Mouse (Mus musculus) intestine, embryonic 15.5 days (tissue): ENCODE measurements around the gene Tulp3. TPM values are rescaled to one million over a fixed set of nuclear protein-coding genes. Genes with fewer than 3 reads are reported as not detected.

Experiments
- ATAC-seq: fragments of 200-750 bp; cut with Nextera tagmentation; 2 replicates; pipeline ENCODE4 v1.8.0; 2017; ENCODE audit warnings: moderate TSS enrichment, moderate library complexity
- H3K27ac ChIP-seq: fragments of 300-500 bp; sonication (generic); 2 replicates; pipeline ENCODE4 v1.5.1; 2015; ENCODE audit warnings: mild to moderate bottlenecking, inconsistent platforms
- H3K27me3 ChIP-seq: fragments of 300-500 bp; sonication (generic); replicated peaks from 2 replicates; pipeline ENCODE4 v1.6.1; 2015; ENCODE audit warnings: inconsistent platforms
- H3K36me3 ChIP-seq: fragments of 300-500 bp; sonication (generic); 2 replicates; pipeline ENCODE4 v1.6.1; 2015; ENCODE audit warnings: inconsistent platforms
- H3K4me1 ChIP-seq: fragments of 300-500 bp; sonication (generic); replicated peaks from 2 replicates; pipeline ENCODE4 v1.6.1; 2015; ENCODE audit warnings: inconsistent platforms
- H3K4me2 ChIP-seq: fragments of 300-500 bp; sonication (generic); replicated peaks from 2 replicates; pipeline ENCODE4 v1.6.1; 2015; ENCODE audit warnings: mild to moderate bottlenecking, inconsistent platforms
- H3K4me3 ChIP-seq: fragments of 300-500 bp; sonication (generic); replicated peaks from 2 replicates; pipeline ENCODE4 v1.5.1; 2015; ENCODE audit warnings: inconsistent platforms
- H3K9ac ChIP-seq: fragments of 300-500 bp; sonication (generic); 2 replicates; pipeline ENCODE4 v1.6.1; 2015; ENCODE audit warnings: inconsistent platforms
- H3K9me3 ChIP-seq: fragments of 300-500 bp; sonication (generic); 2 replicates; pipeline ENCODE4 v1.6.1; 2016; ENCODE audit warnings: inconsistent platforms
- whole genome bisulfite sequencing: fragments of 180-500 bp; shearing (Covaris S2); methylation state at CpG from one replicate; pipeline ENCODE4 v1.1.7; 2015; 5-methylcytosine and 5-hydroxymethylcytosine counted together
- polyA plus RNA-seq: library from polyadenylated mRNA; unstranded; fragments of >200 nt; fragmentation: Nextera tagmentation; extraction: Ambion mirVana; gene quantifications from 2 replicates; pipeline ENCODE4 v1.2.1, GENCODE M21; 2015

The Tulp3 gene
- polyA plus RNA-seq, 1 experiment from 2014 or later: 11.9 TPM

DNA sequence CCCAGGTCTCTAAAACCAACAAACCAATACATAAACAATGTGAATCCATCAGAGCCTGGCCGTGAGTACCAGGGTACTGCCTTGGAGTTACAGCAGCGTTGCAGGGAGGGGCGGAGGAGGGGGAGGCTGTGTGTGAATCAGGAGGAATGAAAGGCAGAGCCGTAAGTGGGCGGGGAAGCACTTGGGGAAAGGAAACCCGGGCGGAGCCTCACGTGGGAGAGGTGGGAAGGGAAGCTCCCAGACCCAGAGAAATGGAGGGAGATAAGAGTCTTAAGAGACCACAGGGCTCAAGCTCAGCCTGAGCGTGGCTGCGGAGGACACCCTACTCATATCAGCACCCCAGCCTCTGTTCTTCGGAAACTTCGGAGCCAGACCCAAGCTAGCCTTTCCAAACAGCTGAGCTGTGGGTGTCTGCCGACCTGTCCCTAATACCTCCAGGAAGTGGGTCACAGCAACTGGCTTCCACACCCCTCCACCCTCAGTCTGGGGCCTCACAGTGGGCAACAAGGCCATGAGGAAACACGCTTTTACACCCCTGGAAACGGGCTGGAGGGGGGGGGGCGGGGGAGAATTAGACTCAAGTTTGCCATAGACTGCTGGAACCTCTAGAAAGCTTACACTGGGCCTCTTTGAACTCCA is 69.7 kb downstream of the Tulp3 start:
- H3K27me3 ChIP-seq: no peaks in the 10 kb centered on the region
- no peaks in the 10 kb centered on the region for H3K36me3 ChIP-seq
- no peaks in the 10 kb centered on the region for H3K9me3 ChIP-seq
- H3K4me3 ChIP-seq: peak overlapping the region; percentile 30
- H3K9ac ChIP-seq: 0 out of 2 replicates have a peak overlapping the region, but pooled peaks have one; percentile 41
- peak overlapping the region; percentile 68 for H3K4me2 ChIP-seq
- peaks cover 14% of the 10 kb centered on the region; the same call in 1 of the 2 replicates for H3K4me1 ChIP-seq
- H3K27ac ChIP-seq: peak overlapping the region; percentile 68
- peak; percentile 89 for ATAC-seq
- 5% methylated on average over 16 of the region's 16 CpGs for WGBS

DNA sequence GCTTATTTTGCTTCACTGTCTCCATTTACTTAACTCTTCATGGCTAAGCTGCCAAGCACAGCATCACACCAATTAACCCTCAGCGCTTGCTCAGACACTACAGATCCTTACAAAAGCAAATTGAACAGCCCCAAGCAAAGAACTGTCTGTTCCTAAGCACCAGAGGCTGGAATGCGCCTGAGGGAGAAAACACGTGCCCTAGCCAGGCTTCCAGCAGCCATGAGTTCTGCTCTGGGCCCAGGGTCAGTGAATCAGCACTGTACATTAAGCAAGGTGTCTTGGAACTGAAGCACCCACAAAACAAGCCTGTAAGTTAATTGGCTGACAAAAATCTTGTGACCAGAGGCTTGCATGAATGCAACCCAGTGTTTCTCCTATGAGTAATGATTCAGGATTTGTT is 73.5 kb downstream of the Tulp3 start:
- no peaks in the 10 kb centered on the region for H3K27me3 ChIP-seq
- WGBS: 62% methylated on average over 3 of the region's 3 CpGs

GRCm38 (mm10) chr6:128280472-128281145 is 75.0 kb downstream of the Tulp3 start:
- 0 out of 2 replicates have a peak overlapping the region, but pooled peaks have one; percentile 11 for H3K4me2 ChIP-seq
- no peak overlapping the region for H3K4me3 ChIP-seq
- H3K9me3 ChIP-seq: no peaks in the 10 kb centered on the region
- H3K27ac ChIP-seq: no peak overlapping the region
- H3K36me3 ChIP-seq: no peaks in the 10 kb centered on the region
- no peak overlapping the region for H3K9ac ChIP-seq
- peaks cover 21% of the 10 kb centered on the region; the same call in 1 of the 2 replicates for H3K4me1 ChIP-seq
- 42% methylated on average over 14 of the region's 14 CpGs for WGBS
- no peaks in the 10 kb centered on the region for H3K27me3 ChIP-seq
- peak; percentile 29; the same call in 1 of the 2 replicates for ATAC-seq

More for the DNA sequence above, 73.5 kb downstream of the Tulp3 start:
- Histone ChIP-seq H3K9me3 (no peaks in the 10 kb centered on the region), H3K4me2 (no peak overlapping the region), H3K9ac (no peak overlapping the region), H3K36me3 (no peaks in the 10 kb centered on the region), H3K4me3 (no peak overlapping the region), H3K27ac (no peak overlapping the region), H3K4me1 (peaks cover 29% of the 10 kb centered on the region; the same call in 1 of the 2 replicates)
- ATAC-seq: no peak

- Histone ChIP-seq H3K9ac (no peak overlapping the region), H3K27ac (no peak overlapping the region), H3K27me3 (no peaks in the 10 kb centered on the region), H3K4me1 (peaks cover 23% of the 10 kb centered on the region; the same call in 1 of the 2 replicates), H3K4me3 (no peak overlapping the region), H3K36me3 (no peaks in the 10 kb centered on the region), H3K9me3 (no peaks in the 10 kb centered on the region), H3K4me2 (no peak overlapping the region)
- 34% methylated on average over 5 of the region's 5 CpGs for WGBS
- ATAC-seq: no peak
Measured at GRCm38 (mm10) chr6:128279608-128280007, 76.0 kb downstream of the Tulp3 start.

GRCm38 (mm10) chr6:128279099-128279498 is 76.6 kb downstream of the Tulp3 start:
- H3K9ac ChIP-seq: no peak overlapping the region
- no peaks in the 10 kb centered on the region for H3K36me3 ChIP-seq
- 66% methylated on average over 4 of the region's 4 CpGs for WGBS
- no peak overlapping the region for H3K27ac ChIP-seq
- H3K9me3 ChIP-seq: no peaks in the 10 kb centered on the region
- no peak overlapping the region for H3K4me2 ChIP-seq
- no peaks in the 10 kb centered on the region for H3K27me3 ChIP-seq
- H3K4me3 ChIP-seq: no peak overlapping the region
- H3K4me1 ChIP-seq: peaks cover 23% of the 10 kb centered on the region; the same call in 1 of the 2 replicates
- no peak for ATAC-seq

- H3K36me3 ChIP-seq: no peaks in the 10 kb centered on the region
- no peaks in the 10 kb centered on the region for H3K9me3 ChIP-seq
- 70% methylated on average over 11 of the region's 11 CpGs for WGBS
- H3K4me1 ChIP-seq: peaks cover 23% of the 10 kb centered on the region; the same call in 1 of the 2 replicates
- H3K9ac ChIP-seq: no peak overlapping the region
- no peak overlapping the region for H3K4me2 ChIP-seq
- H3K27me3 ChIP-seq: no peaks in the 10 kb centered on the region
- no peak overlapping the region for H3K4me3 ChIP-seq
- peak; percentile 46 for ATAC-seq
- H3K27ac ChIP-seq: peak overlapping the region; percentile 29; the same call in 1 of the 2 replicates
Measured at GRCm38 (mm10) chr6:128277132-128278085, 78.2 kb downstream of the Tulp3 start.

- H3K4me2 ChIP-seq: no peak overlapping the region
- ATAC-seq: no peak
- H3K36me3 ChIP-seq: no peaks in the 10 kb centered on the region
- H3K9me3 ChIP-seq: no peaks in the 10 kb centered on the region
- H3K9ac ChIP-seq: no peak overlapping the region
- WGBS: 91% methylated on average over 6 of the region's 6 CpGs
- H3K27me3 ChIP-seq: no peaks in the 10 kb centered on the region
- H3K4me3 ChIP-seq: no peak overlapping the region
- peaks cover 23% of the 10 kb centered on the region; the same call in 1 of the 2 replicates for H3K4me1 ChIP-seq
- H3K27ac ChIP-seq: no peak overlapping the region
Measured at GRCm38 (mm10) chr6:128276349-128276748, 79.3 kb downstream of the Tulp3 start.

DNA sequence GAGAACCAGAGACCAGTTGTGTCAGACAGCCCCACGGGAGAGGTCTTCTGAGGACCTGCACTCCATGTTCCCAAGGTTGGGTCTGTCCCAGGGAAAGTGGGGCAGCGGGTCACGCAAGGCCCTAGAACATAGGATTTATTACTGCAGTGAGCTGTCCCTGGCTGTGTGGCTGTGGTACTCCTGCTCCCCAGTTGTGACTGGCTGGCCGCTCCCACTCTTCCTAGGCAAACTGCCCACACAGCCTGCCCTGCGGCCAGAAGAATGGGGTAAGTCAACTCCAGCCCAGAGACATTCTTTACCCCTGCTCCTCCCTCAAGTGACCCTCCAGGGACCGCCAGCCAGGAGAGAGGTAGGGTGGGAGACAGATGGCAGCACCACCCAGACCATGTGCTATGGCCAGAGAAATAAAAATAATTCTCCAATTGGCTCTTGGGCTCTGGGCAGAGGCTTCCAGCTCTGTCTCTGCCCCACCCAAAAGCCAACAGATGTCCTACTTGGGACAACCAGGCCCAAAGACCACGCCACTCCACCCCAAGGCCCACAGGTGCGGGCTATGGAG is 80.1 kb downstream of the Tulp3 start:
- Histone ChIP-seq H3K4me1 (peaks cover 19% of the 10 kb centered on the region; the same call in 1 of the 2 replicates), H3K36me3 (no peaks in the 10 kb centered on the region), H3K9ac (no peak overlapping the region), H3K4me2 (no peak overlapping the region), H3K9me3 (no peaks in the 10 kb centered on the region), H3K27ac (no peak overlapping the region), H3K27me3 (no peaks in the 10 kb centered on the region), H3K4me3 (no peak overlapping the region)
- WGBS: 79% methylated on average over 8 of the region's 8 CpGs
- ATAC-seq: no peak

DNA sequence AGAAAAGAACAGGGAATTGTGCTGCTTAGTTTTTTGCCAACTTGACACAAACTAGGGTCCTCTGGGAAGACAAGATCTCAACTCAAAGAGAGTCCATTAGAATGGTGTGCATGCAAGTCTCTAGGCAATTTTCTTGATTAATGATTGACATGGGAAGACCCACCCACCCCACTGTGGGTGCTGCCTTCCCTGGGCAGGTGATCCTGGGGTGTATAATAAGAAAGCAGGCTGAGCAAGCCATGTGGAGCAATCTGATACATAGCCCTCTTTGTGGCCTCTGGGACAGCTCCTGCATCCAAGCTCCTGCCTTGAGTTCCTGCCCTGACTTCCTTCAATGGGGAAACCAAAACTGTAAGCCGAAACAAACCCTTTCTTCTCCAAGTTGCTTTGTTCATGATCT is 82.1 kb downstream of the Tulp3 start:
- no peaks in the 10 kb centered on the region for H3K27me3 ChIP-seq
- H3K4me3 ChIP-seq: no peak overlapping the region
- WGBS: 82% methylated on average over 1 of the region's 1 CpGs
- no peak overlapping the region for H3K4me2 ChIP-seq
- ATAC-seq: peak; percentile 62
- no peaks in the 10 kb centered on the region for H3K36me3 ChIP-seq
- peaks cover 14% of the 10 kb centered on the region; the same call in 1 of the 2 replicates for H3K4me1 ChIP-seq
- no peak overlapping the region for H3K9ac ChIP-seq
- no peaks in the 10 kb centered on the region for H3K9me3 ChIP-seq
- no peak overlapping the region for H3K27ac ChIP-seq

DNA sequence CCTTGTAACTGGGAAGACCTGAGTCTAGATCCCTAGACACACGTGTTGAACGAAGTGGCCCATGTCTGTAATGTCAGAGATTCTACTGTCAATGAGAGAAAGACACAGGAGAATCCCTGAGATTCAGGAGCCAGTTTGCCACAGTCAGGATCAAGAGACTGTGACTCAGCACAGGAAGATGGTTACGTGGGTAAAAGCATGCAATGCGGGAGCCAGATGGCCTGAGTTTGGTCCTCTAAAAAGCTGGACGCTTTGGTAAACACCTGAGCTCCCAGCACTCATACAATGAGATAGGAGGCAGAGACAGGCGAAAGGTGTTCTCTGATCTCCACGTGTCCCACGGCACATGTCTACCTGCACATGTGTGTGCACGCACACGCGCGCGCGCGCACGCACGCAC is 82.9 kb downstream of the Tulp3 start:
- Histone ChIP-seq H3K9ac (no peak overlapping the region), H3K36me3 (no peaks in the 10 kb centered on the region), H3K4me2 (no peak overlapping the region), H3K27me3 (no peaks in the 10 kb centered on the region), H3K4me1 (peaks cover 12% of the 10 kb centered on the region; the same call in 1 of the 2 replicates), H3K4me3 (no peak overlapping the region), H3K9me3 (no peaks in the 10 kb centered on the region), H3K27ac (no peak overlapping the region)
- WGBS: 90% methylated on average over 17 of the region's 17 CpGs
- no peak for ATAC-seq
